Mouse (Mus musculus) testis, adult 2 months (tissue): ENCODE measurements at regions not wholly inside any gene's neighbourhood (a gene's known extent, or its start where the extent isn't known, plus 50 kb on each side); places are given as distances from the start of the nearest gene placed in this dataset.

ENCODE experiments used
- CTCF ChIP-seq: fragments of 200-500 bp; IDR thresholded peaks from 2 replicates; pipeline ENCODE4 v1.5.1; 2012; ENCODE audit warnings: low read depth, mild to moderate bottlenecking, inconsistent platforms, low read length, moderate library complexity; ENCODE audit not compliant: control insufficient read depth, insufficient read depth, insufficient replicate concordance
- POLR2A ChIP-seq: fragments of 200-500 bp; IDR thresholded peaks from 2 replicates; pipeline ENCODE4 v1.6.1; 2012; ENCODE audit warnings: low read depth, mild to moderate bottlenecking, inconsistent platforms, low read length, moderate library complexity; ENCODE audit not compliant: control insufficient read depth

DNA sequence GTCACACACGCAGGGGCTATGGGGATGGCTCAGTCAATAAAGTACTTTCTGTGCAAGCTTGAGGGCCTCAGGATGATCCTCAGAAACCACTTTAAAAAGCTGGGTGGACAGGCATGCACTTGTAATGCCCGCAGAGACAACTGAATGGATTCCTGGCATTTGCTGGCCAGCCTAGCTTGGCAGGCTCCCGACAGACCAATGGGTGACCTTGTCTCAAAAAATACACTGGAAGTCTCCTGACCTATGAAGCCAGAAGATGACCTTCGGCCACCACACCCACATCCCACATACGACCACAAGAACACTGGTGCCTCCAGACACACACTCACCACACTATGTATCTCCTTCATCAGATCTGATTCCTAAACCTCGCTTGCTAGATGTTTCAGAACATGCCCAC, 141.5 kb upstream of the Rybp start:
- TF ChIP-seq POLR2A, result no peak
- no peak for TF ChIP-seq CTCF
